Mouse (Mus musculus): ENCODE measurements around the gene Esam. TPM values are rescaled to one million over a fixed set of nuclear protein-coding genes. Genes with fewer than 3 reads are reported as not detected.

The Esam gene
- total and polyA plus RNA-seq, 3 experiments = 58.5 to 81.3 (median 77.1) TPM

DNA sequence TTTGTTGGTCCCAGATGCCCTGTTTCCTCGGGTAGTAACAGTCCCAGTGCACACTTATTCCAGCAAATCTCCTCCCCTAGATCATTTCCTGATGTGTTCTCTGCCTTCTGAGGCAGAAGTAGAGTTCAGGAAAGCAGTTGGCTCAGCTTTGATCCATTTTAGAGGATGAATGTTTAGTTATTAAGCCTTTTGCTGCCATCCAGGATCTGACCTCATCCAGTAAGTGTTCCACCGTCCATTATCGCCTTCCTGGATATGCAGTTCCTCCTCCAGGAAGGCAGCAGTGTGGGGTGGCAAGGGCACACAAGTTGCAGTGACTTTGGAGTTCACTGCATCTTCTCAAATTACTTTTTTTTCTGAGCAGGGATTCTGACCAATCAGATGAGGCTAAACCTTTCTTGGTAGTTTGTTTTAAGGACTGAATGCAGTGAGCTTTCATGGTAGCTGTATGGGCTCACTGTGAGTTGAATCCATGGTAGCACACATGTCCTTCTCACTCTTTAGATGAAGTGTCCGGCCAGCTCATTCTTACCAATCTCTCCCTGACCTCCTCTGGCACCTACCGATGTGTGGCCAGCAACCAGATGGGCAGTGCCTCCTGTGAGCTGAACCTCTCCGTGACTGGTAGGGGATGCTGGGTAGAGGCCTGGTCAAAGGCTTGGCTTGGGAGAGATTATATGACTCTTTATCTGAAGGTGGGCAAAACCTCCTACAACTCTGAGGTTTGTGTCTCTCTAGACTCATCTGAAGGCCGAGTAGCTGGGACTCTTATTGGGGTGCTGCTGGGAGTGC is 14.2 kb downstream of the Esam start:
- Histone ChIP-seq H3K27me3 (ENCODE audit: control insufficient read depth, insufficient read depth, low read length) (no peaks in the 10 kb centered on the region), H3K27ac (peak overlapping the region; percentile 63; the same call in 1 of the 2 replicates), H3K4me3 (no peak overlapping the region), H3K36me3 (ENCODE audit: control insufficient read depth, insufficient read depth, low read length) (peaks cover 42% of the 10 kb centered on the region), H3K4me1 (ENCODE audit: control insufficient read depth, insufficient read depth, low read length) (peaks cover 30% of the 10 kb centered on the region), H3K79me2 (replicated peaks; ENCODE audit: control insufficient read depth, insufficient read depth, low read length) (no peaks in the 10 kb centered on the region), H3K9ac (ENCODE audit: low read depth, low read length) (no peak overlapping the region)
- intact Hi-C loops (cut with DNase I) = loop anchor here (2.0 kb wide), 1 partner anchor 71 kb away; the partner anchor contains the start of gene Spa17
- DNase-seq = no peak
- WGBS = 49% methylated on average over 7 of the region's 7 CpGs
- TF ChIP-seq POLR2A (IDR thresholded peaks at IDR 0.05; ENCODE audit: insufficient read depth, low read depth, low read length) (no peak), EP300 (IDR thresholded peaks at IDR 0.05; ENCODE audit: insufficient read depth, low read depth, low read length) (no peak), CTCF (IDR thresholded peaks at IDR 0.05) (no peak)

DNA sequence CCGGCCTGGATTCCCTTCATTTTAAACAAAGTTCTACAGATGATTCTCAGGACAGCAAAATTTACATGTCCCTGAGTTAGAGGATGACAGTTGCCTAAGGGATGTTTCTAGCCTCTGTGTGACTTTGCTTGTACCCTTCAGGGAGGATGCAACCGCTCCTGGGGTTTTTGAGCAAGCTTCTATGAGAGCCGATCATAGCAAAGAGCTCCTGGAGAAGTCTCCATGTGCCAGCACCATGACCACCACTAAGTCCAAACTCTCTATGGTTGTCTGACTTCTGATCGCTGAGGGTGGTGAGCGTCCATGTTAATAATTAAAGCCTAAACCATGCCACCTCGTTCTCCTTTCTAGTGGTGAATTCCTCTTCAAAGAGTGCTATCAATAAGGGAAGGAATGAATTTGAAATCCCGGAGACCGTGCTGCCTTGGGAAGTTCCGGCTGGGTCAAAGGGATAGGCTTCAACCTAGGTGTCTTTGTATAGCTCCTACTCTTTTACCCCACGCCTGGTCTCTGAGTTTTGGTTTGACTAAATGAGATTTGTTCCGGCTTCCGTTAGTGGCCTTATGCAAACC is 16.1 kb downstream of the Esam start:
- no peak for DNase-seq
- no peaks in the 10 kb centered on the region for H3K27me3 ChIP-seq (ENCODE audit: control insufficient read depth, insufficient read depth, low read length)
- peak overlapping the region; percentile 46; the same call in 1 of the 2 replicates for H3K4me3 ChIP-seq
- no peak overlapping the region for H3K9ac ChIP-seq (ENCODE audit: low read depth, low read length)
- no peaks in the 10 kb centered on the region for H3K79me2 ChIP-seq (replicated peaks; ENCODE audit: control insufficient read depth, insufficient read depth, low read length)
- H3K36me3 ChIP-seq (ENCODE audit: control insufficient read depth, insufficient read depth, low read length) = peaks cover 26% of the 10 kb centered on the region
- no peak for TF ChIP-seq POLR2A (IDR thresholded peaks at IDR 0.05; ENCODE audit: insufficient read depth, low read depth, low read length)
- peaks cover 18% of the 10 kb centered on the region for H3K4me1 ChIP-seq (ENCODE audit: control insufficient read depth, insufficient read depth, low read length)
- intact Hi-C loops (cut with DNase I) = loop anchor here (2.0 kb wide), 3 partner anchors 13 to 81 kb away; partner anchors contain the start of gene Spa17
- WGBS = 36% methylated on average over 12 of the region's 12 CpGs
- H3K27ac ChIP-seq = peak overlapping the region; percentile 74

DNA sequence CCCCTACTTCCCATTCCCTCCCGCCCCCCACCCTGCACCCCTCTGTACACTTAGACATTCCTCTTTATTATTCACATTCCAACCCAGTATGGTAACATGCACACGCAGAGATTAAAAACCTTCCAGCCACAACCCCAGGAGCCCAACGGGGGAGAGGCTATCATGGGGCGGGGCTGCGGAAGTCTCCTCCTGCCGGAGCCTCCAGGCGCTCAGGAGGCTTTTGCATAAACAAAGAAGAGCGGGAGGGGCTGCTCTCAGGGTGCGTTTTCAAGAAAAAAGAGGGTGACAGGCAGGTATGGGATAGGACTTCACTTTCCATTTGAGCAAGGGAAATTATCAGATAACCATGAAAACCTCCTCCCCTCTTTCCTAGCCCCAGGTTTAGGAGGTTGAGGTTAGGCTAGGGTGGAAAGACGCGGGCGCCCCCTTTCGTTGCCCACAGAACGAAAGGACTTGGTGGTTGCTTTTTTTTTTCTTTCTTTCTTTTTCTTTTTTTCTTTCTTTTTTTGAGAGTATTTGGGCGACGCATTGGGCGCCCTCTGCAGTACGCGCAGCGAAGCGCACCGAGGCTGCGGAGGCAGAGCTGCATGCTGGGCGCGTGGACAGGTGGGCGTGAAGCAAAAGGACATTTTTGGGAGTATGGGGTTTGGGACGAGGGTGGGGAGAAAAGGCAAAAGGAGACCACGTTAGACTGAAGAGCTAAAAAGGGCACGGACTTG is 16.7 kb downstream of the Esam start:
- H3K79me2 ChIP-seq (replicated peaks; ENCODE audit: control insufficient read depth, insufficient read depth, low read length) = no peaks in the 10 kb centered on the region
- peak; percentile 79 to 81 for DNase-seq
- no peak overlapping the region for H3K9ac ChIP-seq (ENCODE audit: low read depth, low read length)
- WGBS = 10% methylated on average over 29 of the region's 29 CpGs
- H3K27me3 ChIP-seq (ENCODE audit: control insufficient read depth, insufficient read depth, low read length) = no peaks in the 10 kb centered on the region
- H3K27ac ChIP-seq = peak overlapping the region; percentile 74
- TF ChIP-seq EP300 (IDR thresholded peaks at IDR 0.05; ENCODE audit: insufficient read depth, low read depth, low read length) (no peak), CTCF (IDR thresholded peaks at IDR 0.05) (peak; percentile 78), POLR2A (IDR thresholded peaks at IDR 0.05; ENCODE audit: insufficient read depth, low read depth, low read length) (0 out of 2 replicates have a peak, but pooled peaks have one; percentile 14)
- peaks cover 23% of the 10 kb centered on the region for H3K36me3 ChIP-seq (ENCODE audit: control insufficient read depth, insufficient read depth, low read length)
- peak overlapping the region; percentile 46 for H3K4me3 ChIP-seq
- intact Hi-C loops (cut with DNase I) = loop anchor here (2.0 kb wide), 2 partner anchors 14 to 82 kb away; no protein-coding TSS in a partner anchor
- H3K4me1 ChIP-seq (ENCODE audit: control insufficient read depth, insufficient read depth, low read length) = peaks cover 18% of the 10 kb centered on the region

DNA sequence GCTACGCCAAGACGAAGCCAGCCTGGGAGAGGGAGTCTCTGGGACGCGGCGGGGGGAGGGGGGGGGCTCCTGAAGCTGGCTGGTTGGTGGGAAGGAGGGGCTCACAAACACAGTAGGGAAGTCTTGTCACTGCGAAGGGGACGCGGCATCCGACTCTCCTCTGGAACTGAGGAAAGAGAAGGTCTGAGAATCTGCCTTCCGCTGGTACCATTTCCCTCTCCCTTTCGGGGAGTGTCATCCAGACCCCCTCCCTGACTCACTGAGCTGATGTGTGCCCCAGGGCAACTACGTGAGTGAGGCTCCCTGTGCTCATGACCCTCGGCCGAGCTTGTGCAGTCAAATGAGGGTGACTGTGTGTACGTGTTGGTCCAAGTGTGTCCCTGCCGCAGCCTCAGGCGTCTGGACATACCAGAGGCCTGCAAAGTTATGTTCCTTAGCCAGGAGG is 17.3 kb downstream of the Esam start:
- peaks cover 15% of the 10 kb centered on the region for H3K4me1 ChIP-seq (ENCODE audit: control insufficient read depth, insufficient read depth, low read length)
- H3K36me3 ChIP-seq (ENCODE audit: control insufficient read depth, insufficient read depth, low read length) = peaks cover 22% of the 10 kb centered on the region
- no peaks in the 10 kb centered on the region for H3K79me2 ChIP-seq (replicated peaks; ENCODE audit: control insufficient read depth, insufficient read depth, low read length)
- TF ChIP-seq POLR2A (IDR thresholded peaks at IDR 0.05; ENCODE audit: insufficient read depth, low read depth, low read length) (no peak), EP300 (IDR thresholded peaks at IDR 0.05; ENCODE audit: insufficient read depth, low read depth, low read length) (no peak), CTCF (IDR thresholded peaks at IDR 0.05) (no peak)
- peak overlapping the region; percentile 59; the same call in 1 of the 2 replicates for H3K27ac ChIP-seq
- DNase-seq = no peak
- no peak overlapping the region for H3K9ac ChIP-seq (ENCODE audit: low read depth, low read length)
- 35% methylated on average over 17 of the region's 17 CpGs for WGBS
- H3K4me3 ChIP-seq = no peak overlapping the region
- H3K27me3 ChIP-seq (ENCODE audit: control insufficient read depth, insufficient read depth, low read length) = no peaks in the 10 kb centered on the region
- intact Hi-C loops (cut with DNase I) = loop anchor here (2.0 kb wide), 2 partner anchors 14 to 82 kb away; no protein-coding TSS in a partner anchor

DNA sequence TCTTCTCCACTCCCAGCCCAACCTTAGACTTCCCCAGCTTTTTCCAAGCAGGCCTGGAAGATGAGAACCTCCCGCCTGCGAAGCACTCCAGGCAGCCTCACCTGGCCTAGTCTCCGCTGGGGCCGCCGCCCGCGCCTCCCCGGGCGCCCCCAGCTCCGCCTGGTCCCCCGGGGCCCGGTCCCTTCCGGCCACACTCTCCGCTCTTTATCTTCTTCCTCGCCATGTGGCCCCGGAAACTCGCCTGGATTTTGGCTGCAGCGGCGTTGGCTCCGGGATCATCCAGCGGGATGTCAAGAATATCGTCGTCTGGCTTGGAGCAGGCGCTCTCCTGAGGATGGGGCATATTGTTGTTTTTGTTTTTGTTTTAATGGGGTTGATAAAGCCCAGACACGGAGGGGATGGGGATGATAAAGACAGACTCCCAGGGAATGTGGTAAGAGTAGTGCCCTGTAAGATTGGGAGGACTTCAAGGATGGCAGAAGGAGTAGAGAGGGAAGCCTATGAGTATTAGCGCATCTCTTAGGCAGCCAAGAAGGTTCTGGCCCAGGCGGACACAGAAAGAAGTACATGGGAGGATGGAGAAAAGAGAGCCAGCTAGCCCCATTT is 18.1 kb downstream of the Esam start:
- Histone ChIP-seq H3K9ac (ENCODE audit: low read depth, low read length) (no peak overlapping the region), H3K79me2 (replicated peaks; ENCODE audit: control insufficient read depth, insufficient read depth, low read length) (no peaks in the 10 kb centered on the region), H3K36me3 (ENCODE audit: control insufficient read depth, insufficient read depth, low read length) (peaks cover 15% of the 10 kb centered on the region), H3K27ac (peak overlapping the region; percentile 59), H3K27me3 (ENCODE audit: control insufficient read depth, insufficient read depth, low read length) (no peaks in the 10 kb centered on the region), H3K4me3 (no peak overlapping the region), H3K4me1 (ENCODE audit: control insufficient read depth, insufficient read depth, low read length) (peaks cover 13% of the 10 kb centered on the region)
- 28% methylated on average over 27 of the region's 27 CpGs for WGBS
- intact Hi-C loops (cut with DNase I) = loop anchor here (2.0 kb wide), 2 partner anchors 15 to 83 kb away; no protein-coding TSS in a partner anchor
- no peak for TF ChIP-seq EP300 (IDR thresholded peaks at IDR 0.05; ENCODE audit: insufficient read depth, low read depth, low read length)
- TF ChIP-seq CTCF (IDR thresholded peaks at IDR 0.05) = no peak
- no peak for TF ChIP-seq POLR2A (IDR thresholded peaks at IDR 0.05; ENCODE audit: insufficient read depth, low read depth, low read length)
- DNase-seq = peak; percentile 48 to 53
